Mouse (Mus musculus): ENCODE data around the gene BC034090. TPM values are rescaled to one million over a fixed set of nuclear protein-coding genes. Genes with fewer than 3 reads are reported as not detected.

BC034090 gene
- total RNA-seq, 4 experiments from 2014 or later, result 8.7 to 18.3 (median 14.4) TPM

DNA sequence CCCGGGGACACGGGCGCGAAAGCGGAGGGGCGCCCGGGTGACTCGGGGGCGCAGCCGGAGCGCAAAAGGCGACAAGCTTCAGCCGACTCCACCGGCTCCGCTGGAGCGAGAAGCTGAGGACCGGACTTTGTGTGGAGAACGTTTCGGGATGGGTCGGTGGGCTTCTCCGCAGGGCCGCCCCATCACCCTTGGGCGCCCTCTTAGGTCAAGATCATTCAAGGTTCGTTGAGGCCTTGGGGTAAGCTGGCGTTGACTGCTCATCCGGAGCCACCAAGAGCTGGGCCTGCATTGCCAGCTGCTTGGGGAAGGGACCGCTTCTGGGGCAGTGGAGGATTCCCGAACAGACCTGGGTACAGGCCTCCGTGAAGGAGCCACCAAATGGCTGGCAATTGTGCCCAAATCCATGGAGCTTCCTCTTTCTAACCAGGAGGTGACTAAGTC lies 547 bp upstream of the BC034090 start:
- no peak for DNase-seq (ENCODE audit: low spot score in 2 of 2)

DNA sequence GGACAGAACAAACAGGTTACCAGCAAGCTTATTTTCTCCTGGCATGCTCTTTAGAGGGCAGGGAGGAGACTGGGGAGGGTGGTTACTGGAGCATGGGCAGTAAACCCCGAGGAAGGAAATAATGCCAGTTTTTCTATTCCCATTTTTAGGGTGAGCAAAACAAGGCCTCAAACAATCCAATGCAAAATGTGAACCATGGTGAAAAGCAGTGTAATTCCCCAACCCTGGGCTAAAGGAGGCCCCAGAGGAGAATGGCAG lies 1.8 kb downstream of the BC034090 start:
- no peak for DNase-seq (ENCODE audit: low spot score in 2 of 2)

DNA sequence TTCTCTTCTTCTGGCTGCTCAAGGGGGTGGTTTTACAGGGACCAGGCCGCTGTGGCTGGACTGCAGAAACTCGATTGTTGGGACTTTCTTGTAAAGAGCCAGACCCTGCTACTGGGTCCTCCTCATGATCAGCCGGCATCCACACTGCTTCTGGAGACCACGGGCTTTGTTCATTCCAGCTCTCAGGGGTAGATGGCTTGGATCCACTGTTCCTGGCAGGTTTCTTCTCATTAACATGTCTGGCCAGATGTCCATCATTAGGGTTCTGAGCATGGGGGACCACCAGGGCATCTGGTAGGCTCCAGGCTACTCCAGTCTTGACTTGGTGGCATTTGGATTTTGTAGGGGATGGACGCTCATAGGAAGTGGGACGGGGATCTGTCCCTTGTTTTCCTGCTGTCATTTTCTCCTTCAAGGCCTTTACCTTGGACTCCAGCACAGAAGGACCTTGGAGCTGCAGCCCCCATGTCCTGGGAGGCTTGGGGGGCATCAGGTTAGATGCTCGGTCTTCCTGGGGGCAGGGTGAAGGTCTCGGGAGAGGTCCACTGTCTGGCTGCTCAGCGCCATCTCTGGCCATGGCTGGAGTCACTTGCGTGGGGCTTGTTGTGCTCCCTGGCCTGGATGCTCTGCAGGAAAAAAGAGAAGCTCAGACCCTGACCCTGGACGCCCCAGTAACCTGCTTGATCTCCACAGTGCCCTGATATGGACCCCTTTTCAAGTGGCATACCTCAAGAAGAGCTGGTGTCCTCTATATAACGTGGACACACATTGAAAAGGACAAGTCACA lies 2.4 kb downstream of the BC034090 start:
- DNase-seq (ENCODE audit: low spot score in 2 of 2), result no peak

DNA sequence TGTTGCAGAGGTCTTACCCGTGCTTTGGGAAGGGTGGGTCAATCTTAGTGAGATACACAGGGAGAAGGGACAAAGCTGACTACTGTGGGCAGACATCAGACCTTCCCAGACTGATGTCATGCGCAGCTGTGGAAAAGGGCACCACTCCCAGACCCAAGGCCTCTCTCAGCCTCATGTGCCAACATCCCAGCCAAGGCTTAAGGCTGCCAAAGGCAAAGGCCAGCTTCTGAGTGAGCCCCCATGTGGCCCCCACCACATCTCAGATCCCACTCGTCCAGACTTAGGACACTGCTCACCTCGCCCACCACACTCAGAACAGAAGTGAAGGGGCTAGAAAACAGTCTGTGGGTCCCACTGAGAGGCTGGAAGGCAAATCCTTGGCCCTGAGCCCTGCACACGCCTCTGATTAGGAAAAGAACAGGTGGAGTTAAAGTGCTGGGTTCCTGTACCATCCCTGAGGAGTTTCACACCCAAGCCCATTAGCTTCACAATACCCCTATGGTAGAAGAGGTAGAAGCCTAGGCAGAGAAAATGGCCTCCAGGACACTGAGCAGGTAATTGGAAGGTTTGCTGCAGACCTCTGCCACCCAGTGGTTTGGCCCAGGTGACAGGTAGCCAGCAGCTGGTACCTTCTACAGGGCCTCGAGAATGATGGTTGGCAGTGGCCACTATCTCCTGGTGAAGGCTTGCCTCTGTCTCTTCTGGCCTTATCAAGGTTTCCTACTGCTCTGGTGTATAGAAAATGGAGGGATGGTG lies 4.1 kb downstream of the BC034090 start:
- no peak for DNase-seq (ENCODE audit: low spot score in 2 of 2)

DNA sequence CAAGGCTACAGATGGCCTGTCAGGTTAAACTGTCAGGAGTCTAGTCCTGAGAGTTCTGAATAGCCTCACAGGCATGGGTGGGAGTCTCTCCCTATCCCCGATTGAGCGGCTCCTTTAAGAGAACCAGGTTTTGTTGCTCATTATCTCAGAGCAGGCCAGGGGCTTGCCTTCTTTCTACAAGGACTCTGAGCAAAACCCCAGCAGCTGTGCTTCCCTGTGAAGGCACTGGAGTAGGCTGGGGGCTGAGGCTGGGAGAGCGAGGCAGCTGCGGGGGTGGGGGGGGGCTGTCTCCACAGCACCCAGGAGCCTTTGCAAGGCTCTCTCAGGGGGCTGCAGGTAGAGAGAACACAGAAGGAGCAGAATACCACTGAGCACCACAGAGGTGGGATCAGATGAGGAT lies 5.1 kb downstream of the BC034090 start:
- DNase-seq (ENCODE audit: low spot score in 2 of 2), result no peak

DNA sequence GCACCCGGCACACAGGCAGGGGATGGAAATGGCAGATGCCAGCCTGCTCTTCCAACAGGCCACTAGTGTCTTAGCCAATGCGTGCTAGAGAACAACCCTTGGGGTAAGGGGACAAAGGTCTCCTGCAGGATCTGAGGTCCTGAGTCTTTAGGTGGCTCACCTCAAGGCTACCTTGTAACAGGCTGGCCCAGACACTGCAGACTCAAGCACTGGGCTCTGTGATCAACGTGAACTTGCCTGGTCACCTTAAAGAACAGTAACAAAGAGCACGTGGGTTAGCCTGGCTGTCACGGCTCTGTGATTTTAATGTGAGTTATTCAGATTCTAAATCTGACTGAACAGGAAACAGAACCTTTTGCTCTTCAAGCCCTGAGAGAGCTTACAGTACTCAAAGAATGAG lies 6.1 kb downstream of the BC034090 start:
- DNase-seq (ENCODE audit: low spot score in 2 of 2), result no peak

DNA sequence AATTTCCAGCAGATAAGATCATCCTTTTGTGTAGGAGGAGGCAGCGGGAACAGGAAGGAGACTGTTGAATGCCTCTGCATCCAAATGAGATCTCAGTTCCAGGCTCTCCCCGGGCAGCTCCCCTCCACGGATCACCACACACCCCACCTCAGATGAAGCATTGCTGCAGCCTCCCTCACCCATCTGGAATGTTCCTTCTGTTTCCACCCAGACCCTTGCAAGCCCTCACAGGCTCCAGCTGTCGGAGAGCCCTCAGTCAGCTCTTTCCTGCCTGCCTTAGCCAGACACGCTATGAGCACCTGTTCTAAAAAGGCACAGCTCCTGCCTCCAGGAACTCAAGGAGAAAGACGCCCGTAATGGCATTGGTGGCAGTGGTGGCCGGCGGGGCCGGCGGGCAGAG lies 6.9 kb downstream of the BC034090 start:
- peak in 1 of 2 experiments; percentile 78 for DNase-seq (ENCODE audit: low spot score in 2 of 2)

DNA sequence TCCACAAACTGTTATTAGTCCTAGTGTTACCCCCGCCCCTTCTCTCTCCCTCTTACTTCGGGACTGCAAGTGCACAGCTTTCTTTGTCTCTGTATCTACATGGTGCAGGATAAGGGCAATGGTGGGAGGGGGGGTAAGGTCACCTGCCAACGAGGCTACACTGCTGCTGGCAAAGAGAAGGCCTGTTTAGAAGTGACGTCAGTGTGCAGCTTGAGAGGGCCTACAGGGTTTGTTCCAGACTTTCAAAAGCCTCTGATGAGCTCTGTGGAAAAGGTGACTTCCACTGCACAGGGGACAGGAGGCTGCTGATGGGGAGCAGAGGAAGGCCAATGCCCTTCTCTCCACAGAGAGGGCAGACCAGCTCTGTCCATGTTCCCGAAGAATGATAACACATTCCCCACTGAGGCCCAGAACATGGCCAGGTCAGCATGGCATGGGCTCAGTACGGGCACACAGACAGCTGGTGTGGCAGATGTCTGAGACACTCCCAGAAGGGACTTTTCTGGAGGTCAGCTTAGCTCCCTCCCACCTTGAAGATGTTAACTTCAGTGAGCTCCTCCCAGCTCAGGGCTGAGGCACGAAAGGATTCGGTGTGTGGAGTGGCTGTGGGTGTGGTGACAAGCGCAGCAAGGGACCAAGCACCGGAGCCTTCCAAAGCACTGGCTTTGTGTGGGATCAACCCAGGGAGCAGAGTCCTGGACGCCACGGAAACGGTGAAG lies 7.8 kb downstream of the BC034090 start:
- DNase-seq (ENCODE audit: low spot score in 2 of 2), result no peak

DNA sequence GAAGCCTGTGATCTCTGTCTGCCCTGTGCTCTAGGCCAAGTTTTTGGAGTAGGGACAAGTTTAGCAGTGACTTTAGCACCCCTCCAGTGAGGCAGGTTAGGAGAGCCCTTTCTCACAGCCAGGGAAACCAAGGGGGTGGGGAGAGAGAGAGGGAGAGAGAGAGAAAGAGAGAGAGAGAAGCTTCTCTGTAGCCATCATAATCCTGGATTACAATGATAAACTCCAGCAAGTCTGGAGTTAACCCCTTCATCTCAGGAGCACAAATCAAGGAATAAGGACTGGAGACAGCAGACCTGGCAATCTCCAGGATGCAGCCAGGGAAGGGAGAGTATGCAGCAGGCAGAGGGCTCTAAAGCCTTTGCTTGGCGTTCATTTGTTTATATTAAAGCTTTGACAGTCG lies 8.6 kb downstream of the BC034090 start:
- DNase-seq (ENCODE audit: low spot score in 2 of 2), result no peak

DNA sequence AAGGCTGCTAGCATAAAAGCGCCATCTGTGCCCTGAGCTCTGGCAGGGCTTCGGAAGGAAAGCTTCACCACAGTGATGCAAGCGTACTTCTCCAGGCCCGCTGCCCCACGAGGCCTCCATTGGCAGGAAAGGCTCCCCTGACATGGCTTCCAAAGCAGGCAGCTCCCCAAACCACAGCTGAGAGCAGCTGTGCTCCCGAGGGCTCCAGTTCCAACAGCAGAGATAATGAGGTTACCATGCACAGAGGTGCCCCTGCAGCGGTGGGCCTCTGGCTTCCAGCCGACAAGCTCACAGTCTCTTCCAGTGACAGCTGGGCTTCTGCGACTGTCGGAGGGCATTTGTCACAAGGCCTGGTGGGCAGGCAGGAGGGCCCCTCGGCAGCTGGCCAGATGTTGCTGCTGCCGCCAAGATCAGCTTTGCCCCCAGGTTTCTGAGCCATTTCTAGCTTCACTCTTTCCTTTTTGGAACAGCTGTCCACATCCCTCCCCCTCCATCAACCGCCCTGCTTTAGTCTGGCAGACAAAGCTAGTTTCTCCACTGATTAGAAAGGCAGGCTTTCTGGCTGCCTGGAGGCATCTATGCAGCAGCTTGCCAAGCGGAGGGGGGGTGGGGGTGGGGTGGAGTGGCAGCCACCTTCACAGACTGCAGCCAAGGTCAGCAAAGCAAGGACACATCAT lies 10.2 kb downstream of the BC034090 start:
- peak in 1 of 2 experiments; percentile 81 for DNase-seq (ENCODE audit: low spot score in 2 of 2)

DNA sequence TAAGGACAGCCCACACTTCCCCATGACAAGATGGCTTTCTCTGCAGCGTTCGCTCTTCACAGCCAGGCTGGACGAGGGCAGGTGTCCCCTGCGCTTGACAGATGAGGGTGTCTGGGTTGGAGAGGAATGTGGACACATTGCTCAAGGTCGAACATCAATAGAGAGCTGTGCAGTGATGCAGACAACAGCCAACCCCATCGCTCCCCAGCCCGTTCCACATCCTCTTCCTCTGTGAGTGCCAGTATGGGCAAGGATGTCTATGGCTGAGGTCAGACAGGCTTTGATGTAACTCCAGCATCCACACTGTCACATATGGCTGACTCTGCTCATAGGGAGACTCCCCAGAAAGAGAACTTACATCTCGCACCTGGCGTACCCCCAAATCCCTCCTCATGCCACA lies 10.9 kb downstream of the BC034090 start:
- no peak for DNase-seq (ENCODE audit: low spot score in 2 of 2)

DNA sequence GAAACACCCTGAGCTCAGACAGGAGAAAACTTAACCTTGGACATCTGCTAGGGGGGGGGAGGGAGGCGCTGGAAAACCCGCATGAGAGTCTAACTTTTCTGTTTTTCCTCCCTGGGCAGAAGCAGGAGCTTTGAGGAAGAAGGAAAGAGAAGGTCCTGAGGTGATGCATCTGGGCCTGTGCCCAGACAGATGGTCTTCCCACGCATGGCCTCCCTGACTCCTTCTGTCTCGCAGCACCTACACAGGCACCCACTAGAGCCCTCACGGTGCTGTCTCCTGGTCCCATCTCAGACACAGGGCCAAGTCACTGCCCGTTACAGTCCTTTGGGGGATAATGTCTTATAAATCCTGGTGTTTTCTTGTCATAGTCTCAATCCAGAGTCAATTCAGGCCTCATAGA lies 11.5 kb downstream of the BC034090 start:
- DNase-seq (ENCODE audit: low spot score in 2 of 2), result no peak

DNA sequence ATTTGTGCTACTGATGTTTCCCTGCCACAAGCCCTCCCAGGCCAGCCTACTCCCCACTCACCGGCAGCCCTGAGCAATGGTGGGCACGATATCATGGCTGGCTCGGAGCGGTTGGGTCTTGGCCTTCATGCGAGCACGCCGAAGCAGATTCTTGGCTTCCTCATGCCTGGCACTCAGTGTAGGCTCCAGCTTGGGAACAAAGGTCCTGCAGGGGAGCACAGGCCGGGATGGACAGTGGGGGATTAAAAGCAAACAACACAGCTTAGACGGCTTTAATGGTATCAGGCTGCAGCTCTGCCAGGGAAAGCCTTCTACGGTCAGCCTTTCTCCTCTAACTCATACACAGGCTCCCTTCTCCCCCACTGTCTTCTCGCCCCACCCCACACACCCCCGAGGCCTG lies 11.9 kb downstream of the BC034090 start:
- DNase-seq (ENCODE audit: low spot score in 2 of 2), result no peak

DNA sequence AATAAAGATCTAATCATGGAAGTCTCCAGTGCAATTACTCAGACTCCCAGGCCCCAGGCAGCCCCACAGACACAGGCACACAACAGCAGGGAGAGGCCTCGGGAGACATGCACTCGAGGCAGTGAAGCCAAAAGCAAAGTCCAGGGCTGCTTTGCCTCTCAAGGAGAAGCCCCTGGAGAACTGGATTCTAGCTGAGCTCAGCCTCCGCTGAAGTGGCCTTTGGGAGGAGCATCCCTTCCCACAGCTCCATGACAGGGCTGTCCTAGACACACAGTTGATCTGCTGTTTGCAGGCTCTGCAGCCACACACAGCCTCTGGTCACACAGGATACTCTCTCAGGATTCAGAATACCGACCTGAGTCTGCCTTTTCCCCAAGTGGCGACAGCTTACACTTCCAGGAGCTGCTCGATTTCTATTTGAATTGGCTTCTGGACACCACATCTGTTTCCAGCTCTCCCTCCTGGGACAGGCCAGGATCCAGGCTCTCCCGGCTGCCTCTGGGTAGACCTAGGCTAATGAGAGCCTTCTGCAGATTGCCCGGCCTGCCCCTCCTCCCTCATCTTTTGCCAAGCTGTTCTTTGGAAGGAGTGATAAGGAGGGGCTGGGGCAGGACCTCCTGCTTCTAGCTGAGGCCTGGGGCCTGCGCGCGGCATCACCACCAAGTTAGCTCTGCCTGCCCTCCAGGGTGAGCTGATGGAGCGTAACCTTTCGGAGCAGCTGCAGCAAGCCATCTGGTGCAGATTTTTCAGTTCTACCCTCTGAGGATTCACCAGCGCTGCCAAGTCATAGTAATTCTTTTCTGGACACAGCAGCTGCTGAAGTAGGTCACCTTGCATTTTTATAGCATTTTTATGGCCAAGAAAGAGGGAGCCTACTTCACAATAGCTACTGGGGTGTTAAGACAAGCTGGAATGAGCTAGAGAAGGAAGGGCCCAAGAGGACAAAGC lies 14.5 kb downstream of the BC034090 start:
- peak in 1 of 2 experiments; percentile 74 for DNase-seq (ENCODE audit: low spot score in 2 of 2)

DNA sequence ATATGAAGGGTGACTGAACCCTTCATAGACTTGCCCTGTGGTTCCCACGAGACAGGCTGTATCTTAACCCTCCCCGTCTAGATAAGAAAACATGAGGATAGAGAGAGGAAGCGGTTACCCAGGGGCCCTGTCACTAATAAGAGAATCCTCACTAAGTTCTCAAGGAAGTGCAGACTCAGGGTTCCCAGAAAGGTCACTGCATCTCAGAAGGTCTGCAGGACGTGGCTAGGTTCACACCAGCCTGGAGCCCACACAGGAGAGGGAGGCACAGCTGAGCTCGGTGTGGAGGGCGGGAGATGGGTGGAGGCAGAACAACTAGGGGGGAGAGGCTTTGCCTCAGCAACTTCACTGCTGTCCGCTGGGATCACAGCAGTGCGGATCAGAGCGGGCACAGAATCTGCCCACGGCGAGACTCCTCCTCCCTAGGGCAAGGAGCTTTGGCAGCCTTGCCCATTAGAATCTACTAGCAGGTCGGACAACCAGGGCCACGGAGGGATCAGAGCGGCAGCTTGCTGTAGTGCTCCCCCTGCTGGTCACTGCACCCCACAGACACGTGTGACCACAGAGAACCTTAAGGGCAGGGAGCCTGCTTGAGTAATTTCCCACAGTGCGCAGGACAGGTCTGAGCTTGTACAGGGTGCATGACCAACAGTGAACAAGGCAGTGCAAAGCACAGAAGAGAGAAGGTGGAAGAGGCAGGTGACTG lies 20.2 kb downstream of the BC034090 start:
- DNase-seq (ENCODE audit: low spot score in 2 of 2), result no peak

DNA sequence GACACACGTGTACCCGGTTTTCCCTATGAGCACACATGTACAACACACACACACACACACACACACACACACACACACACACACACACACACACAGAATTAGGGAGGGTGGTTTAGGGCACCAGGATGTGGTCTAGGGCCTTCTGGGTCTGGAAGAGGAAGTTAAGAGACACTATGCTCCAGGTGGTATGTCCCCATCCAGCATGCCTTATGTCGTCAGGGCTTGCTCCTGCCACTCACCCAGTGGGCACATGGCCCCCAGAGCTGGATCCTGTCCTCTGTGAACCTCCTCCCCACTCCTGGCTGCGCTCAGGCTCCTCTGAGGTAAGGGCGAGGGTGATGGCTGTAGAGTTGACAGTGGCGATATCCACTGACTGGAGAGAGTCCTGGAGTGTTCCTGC lies 21.2 kb downstream of the BC034090 start:
- no peak for DNase-seq (ENCODE audit: low spot score in 2 of 2)

DNA sequence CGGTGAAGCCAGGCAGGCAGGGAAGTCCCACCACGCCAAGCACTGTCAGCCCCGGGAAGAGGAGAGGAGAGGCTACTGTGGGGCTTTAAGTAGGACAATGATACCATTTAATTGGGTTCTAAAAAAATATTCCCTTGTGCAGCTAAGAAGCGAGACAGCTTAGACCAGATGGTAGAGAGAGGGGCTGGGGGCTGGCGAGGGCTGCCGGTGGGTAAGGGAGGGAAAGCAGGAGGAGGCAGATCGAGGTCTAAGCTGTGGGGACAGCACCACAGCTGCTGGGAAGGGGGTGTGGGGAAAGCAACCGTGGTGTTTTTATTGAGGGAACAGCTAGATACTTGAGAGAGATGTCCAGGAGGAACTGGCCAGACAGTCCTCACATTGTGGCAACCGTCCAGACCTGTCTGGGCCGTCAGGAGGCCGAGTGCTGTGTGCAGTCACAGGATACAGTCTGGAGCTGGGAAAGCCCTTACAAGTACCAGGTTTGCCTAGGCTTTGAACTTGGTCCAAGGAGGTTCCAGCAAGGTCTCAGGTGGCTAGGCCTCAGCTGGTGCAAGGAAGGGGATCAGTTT lies 22.1 kb downstream of the BC034090 start:
- no peak for DNase-seq (ENCODE audit: low spot score in 2 of 2)

DNA sequence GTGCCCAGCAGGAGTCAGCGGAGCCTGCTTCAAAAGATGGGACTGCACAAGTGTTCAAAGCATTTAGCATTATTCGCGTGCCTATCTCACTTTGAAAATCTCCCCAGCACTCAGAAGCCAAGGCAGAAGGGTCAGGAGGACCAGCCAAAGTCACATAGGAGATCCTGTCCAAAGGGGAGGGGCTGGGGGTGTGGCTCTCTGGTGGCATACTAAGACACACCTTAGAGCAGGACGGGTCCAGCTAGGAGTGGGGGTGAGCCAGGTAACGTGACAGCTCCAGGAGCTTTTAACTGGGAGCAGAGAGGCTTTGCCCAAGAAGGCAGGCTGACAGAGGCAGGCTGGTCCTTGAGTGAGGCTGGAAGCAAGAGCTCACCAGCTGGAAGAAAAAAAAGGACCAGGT lies 25.3 kb downstream of the BC034090 start:
- no peak for DNase-seq (ENCODE audit: low spot score in 2 of 2)

DNA sequence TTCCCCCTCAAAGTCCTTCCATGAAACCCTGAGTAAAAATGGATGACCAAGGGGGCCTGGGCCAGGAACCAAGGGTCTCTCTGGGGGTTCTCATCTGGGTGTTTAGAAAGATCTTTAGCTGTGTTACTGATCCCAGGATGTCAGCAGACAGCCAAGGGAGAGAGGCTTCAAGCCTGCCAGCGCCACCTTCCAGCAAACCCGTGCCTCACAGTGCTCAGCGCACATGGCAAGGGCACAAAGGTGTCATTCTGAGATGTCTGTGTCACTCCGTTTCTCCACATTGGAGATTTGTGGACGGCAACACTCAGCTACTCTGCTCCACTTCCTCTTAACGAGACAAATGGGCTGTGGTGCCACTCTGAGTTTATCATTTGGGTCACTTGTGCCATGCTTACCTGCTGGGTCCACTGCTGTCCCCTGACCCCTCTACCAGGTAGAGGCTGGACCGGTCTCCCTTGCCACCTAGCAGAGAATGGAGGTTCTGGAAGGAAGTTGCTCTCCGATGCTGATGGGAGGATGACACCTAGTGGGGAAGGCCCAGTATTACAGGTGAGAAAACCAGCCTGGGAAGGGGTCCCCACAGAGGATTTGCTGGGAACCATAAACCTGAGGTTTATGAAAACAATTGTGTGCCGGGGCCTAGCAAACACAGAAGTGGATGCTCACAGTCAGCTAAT lies 26.2 kb downstream of the BC034090 start:
- DNase-seq (ENCODE audit: low spot score in 2 of 2), result no peak
